Mouse (Mus musculus): ENCODE measurements around the gene Gsdma3.
"Not testable (repeated sequence)": the region's sequence is repeated elsewhere in the genome, so short reads cannot be mapped to it uniquely, and the experiment has no call there.

Gsdma3 gene

DNA sequence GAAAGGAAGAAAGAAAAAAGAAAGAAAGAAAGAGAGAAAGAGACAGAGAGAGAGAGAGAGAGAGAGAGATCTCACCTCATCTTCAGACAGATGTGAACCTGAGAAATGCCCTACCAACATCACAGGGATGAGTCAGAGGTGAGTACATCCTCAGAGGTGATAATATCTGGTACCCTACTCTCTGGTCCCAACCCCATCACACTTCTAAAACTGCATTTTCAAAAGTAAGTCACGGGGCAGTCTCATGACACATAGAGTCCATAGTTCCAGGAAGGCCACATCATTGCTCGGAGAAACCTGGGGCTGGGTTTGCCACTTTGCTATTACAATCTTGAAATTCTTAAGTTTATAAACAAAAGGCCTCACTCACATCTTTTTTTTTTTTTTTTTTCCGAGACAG, 30.2 kb upstream of the Gsdma3 start:
- no peak for DNase-seq (ENCODE audit: low spot score in 2 of 2)

DNA sequence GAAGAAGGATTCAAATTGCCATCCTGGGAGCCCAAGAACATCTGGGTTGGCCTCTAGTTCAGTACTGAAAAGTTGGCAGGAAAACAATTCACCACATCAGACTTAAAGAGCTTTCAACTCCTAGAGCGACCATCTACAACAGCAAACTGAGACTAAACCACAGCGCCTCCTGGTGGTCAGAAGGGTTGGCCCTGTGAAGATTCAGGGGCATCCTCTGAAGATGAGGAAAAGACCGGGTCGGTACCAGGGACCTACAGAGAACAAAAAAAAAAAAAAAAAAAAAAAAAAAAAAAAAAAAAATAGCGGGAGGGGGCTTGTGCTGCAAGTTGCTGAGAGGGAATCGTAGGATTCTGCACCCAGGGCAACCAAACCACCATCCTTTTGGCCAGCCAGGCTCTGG, 28.8 kb upstream of the Gsdma3 start:
- DNase-seq (ENCODE audit: low spot score in 2 of 2), result peak in 1 of 2 experiments; percentile 54

DNA sequence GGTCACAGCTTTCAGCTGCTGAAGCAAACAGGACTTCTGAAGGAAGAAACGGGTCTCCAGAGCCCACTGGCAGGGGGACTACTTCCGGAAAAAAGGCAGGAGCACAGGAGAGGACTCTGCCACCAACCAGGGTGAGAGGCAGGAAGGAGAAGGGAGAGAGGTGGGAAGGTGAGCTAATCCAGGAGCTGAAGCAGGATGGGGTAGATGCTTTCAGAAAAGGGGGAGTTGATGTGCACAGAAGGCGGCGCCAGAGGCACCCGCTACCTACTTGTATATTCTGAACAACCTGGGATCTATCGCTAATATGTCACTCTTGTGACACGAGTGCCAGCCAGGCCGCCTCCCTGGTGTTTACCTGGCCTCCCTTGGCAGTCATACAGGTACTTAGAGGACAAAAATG, 28.2 kb upstream of the Gsdma3 start, which contains the start of gene Lrrc3c:
Lrrc3c (plus strand) TSS at position 301 of the 400 bp plus-strand sequence.
- DNase-seq (ENCODE audit: low spot score in 2 of 2), result no peak

DNA sequence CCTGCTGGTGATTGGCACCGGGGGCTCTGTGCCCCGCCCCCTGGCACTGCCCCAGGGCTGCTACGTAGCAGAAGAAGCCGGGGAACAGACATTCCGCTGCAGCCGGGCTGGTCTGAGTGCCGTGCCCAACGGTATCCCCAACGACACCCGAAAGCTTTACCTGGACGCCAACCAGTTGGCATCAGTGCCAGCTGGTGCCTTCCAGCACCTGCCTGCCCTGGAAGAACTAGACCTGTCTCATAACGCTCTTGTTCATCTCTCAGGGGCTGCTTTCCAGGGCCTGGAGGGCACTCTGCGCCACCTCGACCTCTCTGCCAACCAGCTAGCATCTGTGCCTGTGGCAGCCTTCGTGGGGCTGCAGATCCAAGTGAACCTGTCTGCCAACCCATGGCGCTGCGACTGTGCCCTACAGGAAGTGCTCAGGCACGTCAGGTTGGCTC, 27.3 kb upstream of the Gsdma3 start:
- DNase-seq (ENCODE audit: low spot score in 2 of 2), result no peak

DNA sequence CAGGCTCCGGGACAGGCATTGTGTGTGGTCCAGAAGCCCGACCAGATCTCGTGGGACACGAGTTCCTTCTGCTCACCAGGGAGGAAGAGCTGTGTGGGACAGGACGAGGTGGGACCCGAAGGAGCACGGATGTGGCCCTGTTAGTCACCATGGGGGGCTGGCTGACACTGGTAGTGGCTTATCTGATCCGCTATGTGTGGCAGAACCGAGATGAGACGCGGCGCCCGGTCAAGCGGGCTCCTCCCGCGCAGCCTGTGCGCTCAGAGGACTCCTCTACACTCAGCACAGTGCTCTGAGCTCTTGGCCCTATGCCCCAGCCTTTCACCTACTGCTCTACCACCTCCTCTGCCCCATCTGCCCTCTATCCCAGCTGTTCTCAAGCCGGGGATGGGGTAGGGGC, 26.9 kb upstream of the Gsdma3 start:
- no peak for DNase-seq (ENCODE audit: low spot score in 2 of 2)

DNA sequence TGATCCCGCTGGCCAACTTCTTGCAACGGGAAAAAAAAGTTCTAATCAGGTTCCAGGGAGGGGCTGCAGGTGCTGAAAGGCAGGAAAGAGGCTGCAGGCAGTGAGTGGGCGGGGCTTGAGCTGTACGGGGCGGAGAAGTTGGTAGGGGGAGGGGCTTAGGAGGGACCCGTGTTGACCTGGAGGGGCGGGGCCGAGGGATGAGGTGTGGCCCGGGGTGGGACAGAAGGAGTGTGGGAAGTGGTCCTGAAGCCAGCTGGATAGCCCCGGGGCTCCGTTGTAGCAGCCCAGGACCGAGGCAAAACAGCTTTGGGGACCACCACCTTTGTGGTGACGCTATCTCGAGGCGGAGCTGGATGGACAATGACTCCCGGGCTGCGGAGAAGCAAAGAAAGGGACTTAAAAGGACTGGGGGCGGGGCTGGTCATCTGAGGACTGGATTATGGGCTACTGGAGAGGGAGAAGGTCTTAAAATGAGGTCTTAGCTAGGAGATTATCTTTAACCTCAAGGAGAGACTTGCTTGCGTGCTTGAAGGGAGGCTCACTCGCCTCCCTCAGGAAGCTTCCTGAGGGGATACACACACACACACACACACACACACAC, 24.0 kb upstream of the Gsdma3 start:
- no peak for DNase-seq (ENCODE audit: low spot score in 2 of 2)

DNA sequence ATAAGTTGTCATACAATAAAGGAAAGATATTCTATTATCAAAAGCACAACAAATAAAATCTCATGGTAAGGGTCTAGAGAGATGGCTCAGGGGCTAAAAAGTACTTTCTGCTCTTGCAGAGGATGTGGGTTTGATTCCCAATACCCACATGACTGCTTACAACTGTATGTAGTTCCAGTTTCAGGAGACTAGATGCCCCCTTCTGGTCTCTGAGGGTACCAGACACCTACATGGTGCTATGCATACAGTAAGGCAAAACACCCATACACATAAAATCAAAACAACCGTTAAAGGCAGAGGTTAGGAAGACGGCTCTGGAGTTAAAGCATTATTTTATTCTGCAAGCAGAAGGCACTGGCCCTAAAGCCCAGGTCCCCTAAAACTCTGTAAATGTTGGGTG, 22.2 kb upstream of the Gsdma3 start:
- no peak for DNase-seq (ENCODE audit: low spot score in 2 of 2)

DNA sequence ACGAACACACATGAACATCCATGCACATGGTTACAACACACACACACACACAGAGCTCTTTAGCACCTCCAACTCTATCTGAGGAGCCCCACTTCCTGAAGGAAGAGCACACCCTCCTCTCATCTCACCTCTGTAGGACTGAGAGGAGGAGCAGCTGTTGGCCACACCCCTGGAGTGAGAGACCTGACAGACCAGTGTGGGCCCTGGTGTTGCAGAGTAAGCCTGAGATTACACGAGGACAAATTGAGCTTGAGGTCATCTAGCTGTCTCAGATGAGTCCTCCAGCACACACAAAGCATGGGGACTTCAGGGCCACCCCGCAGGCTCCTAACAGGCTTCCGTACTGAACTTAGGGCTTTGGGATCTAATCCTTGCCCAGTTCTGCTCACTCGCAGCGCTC, 21.2 kb upstream of the Gsdma3 start:
- DNase-seq (ENCODE audit: low spot score in 2 of 2), result not testable (repeated sequence)

DNA sequence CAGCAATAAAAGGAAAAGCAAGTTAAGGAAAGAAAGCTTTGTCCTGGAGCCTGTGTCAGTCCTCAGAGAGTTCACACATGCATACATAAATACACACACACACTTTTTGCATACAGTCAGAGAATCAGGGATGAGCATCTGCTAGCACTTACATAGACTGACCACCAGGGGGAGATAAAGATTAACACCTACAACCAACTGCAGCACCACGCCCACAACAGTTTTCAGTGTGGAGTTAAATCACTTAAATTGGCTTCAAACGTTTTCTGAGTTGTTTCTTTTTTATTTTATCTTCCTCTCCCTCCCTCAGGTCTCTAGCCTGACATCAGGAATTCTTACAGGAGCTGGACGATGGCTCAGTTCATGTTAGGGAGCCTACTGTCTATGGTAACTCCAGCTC, 19.4 kb upstream of the Gsdma3 start:
- no peak for DNase-seq (ENCODE audit: low spot score in 2 of 2)

DNA sequence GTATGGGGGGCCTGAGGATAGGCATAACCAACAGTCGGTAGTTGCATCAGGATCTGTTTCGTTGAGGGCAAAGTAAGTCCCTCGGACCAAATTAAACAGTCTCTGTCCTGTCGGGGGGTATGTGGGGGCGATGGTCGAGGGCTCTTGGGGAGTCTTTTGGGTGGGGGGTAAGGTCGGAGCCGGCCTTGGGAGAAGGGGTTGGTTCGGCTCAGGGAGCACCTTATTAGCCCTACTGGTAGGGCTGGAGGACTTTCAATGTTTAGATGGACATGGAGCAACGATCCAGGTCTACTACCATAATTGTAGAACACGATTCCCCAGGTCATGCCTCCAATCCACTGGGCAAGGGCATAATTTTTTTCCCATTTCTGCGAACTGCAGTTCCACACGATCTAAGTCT, 5.4 kb upstream of the Gsdma3 start:
- DNase-seq (ENCODE audit: low spot score in 2 of 2), result no peak

DNA sequence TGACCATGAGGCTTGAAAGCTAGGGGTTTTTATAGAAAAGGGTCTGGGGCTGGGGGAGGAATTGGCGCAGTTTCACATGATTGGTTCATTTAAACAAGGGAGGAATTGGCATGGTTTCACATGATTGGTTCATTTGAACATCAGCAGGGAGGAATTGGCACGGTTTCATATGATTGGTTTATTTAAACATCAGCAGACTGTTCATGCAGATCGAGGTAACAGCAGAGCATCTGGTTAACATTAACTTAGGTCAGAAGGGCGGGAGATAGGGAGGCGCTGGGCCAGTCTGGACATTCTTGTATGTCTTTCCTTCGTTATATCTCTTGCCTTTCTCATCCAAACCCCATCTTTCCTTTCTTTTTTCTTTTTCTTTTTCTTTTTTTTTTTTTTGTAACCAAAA, 2.2 kb upstream of the Gsdma3 start:
- DNase-seq (ENCODE audit: low spot score in 2 of 2), result not testable (repeated sequence)

DNA sequence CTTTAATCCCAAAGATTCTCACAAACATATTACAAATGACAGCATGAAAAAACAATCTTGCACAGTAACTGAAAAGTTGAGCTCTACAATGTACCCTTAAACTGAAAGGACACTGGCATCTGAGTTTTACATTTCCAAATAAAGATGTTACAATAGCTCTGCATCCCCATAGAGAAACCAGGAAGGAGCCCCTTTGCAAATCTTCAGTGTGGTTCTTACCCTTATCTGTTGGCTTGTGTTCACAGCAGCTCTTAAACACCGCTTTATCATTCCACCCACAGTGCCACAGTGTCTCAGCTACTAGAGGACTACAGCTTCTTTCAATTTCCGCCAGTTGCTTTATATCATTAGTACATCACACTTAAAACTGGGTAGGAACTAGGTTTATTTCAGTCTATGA, 1.8 kb upstream of the Gsdma3 start:
- not testable (repeated sequence) for DNase-seq (ENCODE audit: low spot score in 2 of 2)

DNA sequence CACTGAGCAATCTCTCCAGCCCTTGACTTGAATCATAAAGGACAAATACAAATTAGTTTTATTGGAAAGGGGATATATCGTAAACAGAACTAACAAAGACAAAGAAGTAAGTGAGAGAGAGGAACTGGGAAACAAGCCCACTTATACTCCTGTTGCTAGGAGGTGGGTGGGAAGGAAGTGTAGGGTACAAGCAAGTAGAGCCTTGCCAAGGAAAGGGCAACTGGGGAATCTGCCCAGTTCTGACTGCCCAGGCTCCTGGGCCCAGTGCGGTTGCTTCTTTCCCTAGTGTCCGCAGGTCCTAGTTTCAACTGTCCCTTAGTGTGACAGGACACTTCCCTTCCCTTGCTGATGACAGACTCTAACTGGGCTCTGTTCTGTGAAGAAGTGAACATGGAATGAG, 2.5 kb downstream of the Gsdma3 start:
- DNase-seq (ENCODE audit: low spot score in 2 of 2), result no peak

DNA sequence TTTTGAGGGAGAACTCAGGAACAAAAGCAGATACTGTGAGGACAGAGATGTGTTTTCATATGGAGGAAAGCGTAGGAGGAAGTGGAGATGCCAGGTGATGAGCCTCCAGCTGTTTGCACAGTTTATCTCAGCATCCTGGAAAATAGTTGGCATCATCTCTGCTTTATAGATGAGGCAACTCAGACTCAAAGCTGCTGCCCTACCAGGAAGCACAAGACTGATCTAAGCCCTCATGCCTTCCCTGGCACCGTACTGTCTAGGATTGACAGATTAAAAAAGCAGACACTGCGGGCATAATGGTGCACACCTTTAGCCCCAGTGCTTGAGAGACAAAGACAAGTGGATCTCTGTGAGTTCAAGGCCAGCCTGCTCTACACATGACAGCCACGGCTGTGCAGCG, 4.5 kb downstream of the Gsdma3 start:
- DNase-seq (ENCODE audit: low spot score in 2 of 2), result no peak

DNA sequence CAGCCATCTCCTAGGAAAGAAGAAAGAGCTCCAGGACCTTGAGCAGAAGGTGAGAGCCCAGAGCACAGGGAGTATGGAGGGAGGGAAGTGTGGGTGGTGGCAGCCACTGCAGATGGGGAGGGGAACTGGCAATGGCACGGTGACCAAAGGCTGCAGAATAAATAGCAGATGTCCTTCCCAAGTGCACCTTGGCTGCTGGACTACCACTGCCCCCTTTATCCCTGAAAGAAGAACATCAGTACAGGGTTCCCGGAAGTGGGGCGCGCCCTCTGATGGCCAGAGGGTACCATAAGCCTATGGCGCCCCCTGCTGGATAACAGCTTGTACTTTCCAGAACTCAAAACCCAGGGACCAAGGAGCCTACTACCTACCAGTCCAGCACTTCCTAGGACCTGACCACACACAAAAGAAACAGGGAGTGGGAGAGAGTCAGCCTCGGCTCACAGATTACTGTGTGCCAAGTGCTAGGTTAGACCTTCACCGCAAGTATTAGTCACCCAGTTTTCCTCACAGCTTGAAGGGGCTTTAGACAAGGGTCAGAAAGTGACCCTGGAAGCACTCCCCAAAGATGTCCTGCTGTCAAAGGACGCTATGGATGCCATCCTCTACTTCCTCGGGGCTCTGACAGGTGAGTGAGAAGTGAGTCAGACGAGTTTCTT, 9.3 kb downstream of the Gsdma3 start:
- DNase-seq (ENCODE audit: low spot score in 2 of 2), result peak in 1 of 2 experiments; percentile 5

DNA sequence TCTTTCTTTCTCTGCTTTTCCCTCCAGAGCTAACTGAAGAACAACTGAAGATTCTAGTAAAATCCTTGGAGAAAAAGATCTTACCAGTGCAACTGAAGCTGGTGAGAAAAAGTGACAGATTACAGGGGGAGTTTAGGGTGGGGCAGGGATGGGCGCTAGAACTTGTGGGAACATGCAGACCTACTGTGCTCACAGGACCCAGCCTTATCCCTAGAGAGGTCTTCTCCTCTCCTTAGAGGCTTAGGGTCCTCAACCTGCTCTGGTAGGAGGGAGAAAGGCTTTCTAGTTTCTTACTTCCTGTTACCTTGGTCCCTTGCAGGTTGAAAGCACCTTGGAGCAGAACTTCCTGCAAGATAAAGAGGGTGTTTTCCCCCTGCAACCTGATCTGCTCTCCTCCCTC, 11.3 kb downstream of the Gsdma3 start:
- DNase-seq (ENCODE audit: low spot score in 2 of 2), result no peak

DNA sequence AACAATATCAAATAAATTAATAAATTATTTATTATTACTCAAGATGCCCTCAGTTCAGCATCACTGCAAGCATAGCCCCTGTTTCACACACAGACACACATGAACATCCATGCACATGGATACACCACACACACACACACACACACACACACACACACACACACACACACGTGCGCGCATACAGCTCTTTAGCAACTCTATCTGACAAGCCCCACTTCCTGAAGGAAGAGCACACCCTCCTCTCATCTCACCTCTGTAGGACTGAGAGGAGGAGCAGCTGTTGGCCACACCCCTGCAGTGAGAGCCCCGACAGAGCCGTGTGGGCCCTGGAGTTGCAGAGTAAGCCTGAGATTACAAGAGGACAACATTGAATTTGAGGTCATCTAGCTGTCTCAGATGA, 13.9 kb downstream of the Gsdma3 start:
- no peak for DNase-seq (ENCODE audit: low spot score in 2 of 2)

DNA sequence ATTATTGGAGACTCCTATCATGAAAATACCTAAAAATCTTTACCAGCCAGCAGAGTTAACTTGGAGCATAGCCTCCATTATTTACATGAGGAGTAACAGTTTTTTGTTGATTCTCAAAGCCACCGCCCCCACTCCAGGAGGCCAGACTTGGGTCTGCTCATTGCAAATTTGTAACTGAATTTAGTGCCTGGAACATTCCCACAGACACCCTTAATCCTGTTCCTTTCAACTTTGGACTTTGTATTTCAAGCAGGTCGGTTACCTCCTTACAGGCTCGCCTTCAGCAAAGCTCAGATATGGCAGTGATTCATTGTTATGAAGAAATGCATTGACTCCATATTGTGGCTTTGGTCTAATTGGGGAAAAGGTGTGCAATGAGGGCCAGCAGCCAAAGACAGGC, 18.6 kb downstream of the Gsdma3 start:
- DNase-seq (ENCODE audit: low spot score in 2 of 2), result no peak

DNA sequence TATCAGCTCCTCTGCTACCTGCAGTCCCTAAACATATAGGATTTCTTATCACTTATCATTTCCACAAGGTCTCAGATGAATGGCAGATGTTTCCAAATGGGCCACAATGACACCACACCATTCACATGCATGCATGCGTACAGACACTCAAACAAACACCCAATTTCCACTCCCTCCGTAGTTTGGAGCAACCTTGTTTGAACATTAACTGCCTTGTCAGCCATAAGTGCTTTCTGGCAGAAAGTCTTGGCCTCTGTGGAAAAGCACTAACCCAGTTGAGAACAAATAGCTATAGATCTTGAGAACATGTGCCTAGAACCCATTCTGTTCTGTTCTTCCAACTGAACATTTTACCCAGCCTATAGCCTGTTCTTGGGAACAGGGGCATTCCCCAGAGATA, 19.8 kb downstream of the Gsdma3 start:
- no peak for DNase-seq (ENCODE audit: low spot score in 2 of 2)

DNA sequence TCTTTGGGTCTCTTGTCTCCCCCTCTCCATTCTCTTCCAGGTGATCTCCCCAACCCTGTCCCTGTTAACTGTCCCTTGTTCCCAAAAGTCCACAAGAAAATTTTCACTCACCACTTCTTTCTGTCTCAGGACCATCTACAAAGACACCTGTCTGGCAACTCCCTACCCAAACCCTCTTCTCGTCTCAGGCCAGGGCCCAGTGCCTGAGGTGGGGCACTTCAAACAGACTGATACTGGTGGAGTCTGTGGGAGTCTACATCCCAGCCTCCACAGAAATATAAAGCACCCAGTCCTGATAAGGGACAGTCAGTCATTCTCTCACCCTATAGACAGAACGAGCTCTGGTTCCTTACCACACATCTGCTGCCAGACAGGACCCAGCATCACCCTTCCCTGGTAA, 20.3 kb downstream of the Gsdma3 start, which contains the start of gene Gsdma2:
Gsdma2 (plus strand) TSS at position 301 of the 400 bp plus-strand sequence.
- no peak for DNase-seq (ENCODE audit: low spot score in 2 of 2)

DNA sequence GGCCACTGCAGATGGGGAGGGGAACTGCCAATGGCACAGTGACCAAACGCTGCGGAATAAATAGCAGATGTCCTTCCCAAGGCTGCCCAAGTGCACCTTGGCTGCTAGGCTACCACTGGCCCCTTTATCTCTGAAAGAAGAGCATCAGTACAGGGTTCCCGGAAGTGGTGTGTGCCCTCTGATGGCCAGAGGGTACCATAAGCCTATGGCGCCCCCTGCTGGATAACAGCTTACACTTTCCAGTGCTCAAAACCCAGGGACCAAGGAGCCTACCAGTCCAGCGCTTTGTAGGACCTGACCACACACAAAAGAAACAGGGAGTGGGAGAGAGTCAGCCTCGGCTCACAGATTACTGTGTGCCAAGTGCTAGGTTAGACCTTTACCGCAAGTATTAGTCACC, 28.9 kb downstream of the Gsdma3 start:
- DNase-seq (ENCODE audit: low spot score in 2 of 2), result peak in 1 of 2 experiments; percentile 50

DNA sequence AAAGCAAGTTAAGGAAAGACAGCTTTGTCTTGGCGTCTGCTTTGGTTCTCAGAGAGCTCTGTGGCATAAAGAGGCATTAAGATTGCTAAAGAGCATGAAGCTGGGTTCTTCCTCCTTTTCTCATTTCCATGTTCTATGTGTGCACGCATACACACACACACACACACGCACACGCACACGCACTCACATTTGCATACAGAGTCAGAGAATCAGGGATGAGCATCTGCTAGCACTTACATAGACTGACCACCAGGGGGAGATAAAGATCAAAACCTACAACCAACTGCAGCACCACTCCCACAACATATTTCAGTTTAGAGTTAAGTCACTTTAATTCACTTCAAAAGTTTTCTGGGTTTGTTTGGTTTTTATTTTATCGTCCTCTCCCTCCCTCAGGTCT, 34.4 kb downstream of the Gsdma3 start:
- DNase-seq (ENCODE audit: low spot score in 2 of 2), result no peak

DNA sequence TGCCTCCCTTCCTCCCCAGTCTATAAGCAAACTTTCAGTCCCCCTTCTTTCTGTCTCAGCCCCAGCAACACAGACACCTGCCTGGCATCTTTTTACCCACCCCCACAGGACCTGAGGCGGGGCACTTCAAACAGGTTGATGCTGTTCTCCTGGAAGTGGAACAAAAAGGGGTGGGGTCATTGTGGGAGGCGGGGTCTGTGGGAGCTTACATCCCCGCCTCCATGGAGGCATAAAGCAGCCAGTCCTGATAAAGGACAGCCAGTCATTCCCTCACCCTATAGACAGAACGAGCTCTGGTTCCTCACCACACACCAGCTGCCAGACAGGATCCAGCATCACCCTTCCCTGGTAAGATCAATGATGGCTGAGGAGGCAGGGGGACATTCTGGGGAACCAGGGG, 37.9 kb downstream of the Gsdma3 start, which contains the start of gene Gsdma:
Gsdma (plus strand) TSS at position 261 of the 400 bp plus-strand sequence.
- no peak for DNase-seq (ENCODE audit: low spot score in 2 of 2)

DNA sequence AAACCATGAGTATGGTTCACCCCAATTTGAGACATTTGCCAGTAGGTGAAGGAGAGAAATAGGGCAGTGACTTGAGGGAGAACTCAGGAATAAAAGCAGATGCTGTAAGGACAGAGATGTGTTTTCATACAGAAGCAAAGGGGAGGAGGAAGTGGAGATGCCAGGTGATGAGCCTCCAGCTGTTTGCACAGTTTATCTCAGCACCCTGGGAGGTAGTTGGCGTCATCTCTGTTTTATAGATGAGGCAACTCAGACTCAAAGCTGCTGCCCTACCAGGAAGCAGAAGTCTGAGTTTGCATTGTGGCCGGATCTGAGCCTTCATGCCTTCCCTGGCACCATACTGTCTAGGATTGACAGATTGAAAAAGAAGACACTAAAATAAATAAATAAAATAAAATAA, 42.8 kb downstream of the Gsdma3 start:
- no peak for DNase-seq (ENCODE audit: low spot score in 2 of 2)
